Mouse (Mus musculus) leukemia stem cell, adult 10-12 weeks (primary cell): Measurements from ENCODE around the gene Tnfrsf21. TPM values are rescaled to one million over a fixed set of nuclear protein-coding genes. Genes with fewer than 3 reads are reported as not detected.

ENCODE experiments used
- polyA plus RNA-seq: library from polyadenylated mRNA; stranded (reverse); fragments of >175 nt; gene quantifications from 2 replicates; pipeline ENCODE4 v1.2.3, GENCODE M21; 2012; ENCODE audit warnings: low replicate concordance

Tnfrsf21 gene
- polyA plus RNA-seq = 24.4 and 31.5 TPM in 2 replicates

DNA sequence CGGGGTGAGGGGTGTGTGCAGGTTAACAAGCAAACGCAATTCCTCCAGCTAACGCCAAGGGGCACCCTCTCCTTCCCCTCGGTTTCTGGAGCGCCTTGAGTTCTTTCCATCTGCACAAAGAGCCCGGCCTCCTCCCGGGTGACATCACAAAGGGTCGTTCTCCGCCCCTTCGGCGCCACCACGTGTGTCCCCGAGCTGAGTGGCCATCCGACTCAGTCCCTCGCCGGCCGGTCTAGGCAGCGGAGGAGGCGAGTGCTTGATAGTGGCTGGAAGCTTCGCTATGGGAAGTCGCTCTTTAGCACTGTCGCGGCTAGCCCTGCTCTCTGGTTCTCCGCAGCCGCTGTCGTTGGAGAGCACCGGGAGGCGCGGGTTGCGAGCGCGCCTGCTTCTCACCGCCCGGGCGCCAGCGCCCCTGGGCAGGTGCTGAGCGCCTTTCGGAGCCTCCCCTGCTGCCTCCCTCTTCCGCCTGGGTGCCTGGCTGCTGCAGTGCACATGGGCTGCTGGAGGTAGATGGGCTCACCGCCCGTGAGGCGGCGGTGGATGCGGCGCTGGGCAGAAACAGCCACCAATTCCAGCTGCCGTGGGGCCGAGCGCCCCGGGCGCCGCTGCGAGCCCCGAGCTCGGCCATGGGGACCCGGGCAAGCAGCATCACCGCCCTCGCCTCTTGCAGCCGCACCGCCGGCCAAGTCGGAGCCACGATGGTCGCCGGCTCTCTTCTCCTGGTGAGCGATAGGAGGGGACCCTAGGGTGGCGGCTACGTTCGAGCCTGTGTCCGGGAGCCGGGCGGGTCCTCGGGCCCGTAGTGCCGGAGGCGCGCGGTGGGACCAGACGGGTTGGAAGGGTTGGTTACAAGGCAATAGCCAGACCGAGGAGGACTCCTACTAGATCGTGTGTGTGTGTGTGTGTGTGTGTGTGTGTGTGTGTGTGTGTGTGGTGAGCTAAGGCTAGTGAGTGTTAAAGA is at the start of gene Tnfrsf21:
Gene Tnfrsf21 (plus strand): TSS at position 185 of the 961 bp plus-strand sequence.

Other genes with a start within 250 kb of the Tnfrsf21 start
- 20.7 and 24.5 TPM in 2 replicates for gene Cd2ap, start 139.9 kb upstream of the Tnfrsf21 start, polyA plus RNA-seq